Mouse (Mus musculus): ENCODE measurements around the gene Fbxl18.
A peak's percentile ranks its signal among the peaks of the same experiment; 100 is the strongest.
"Not testable (repeated sequence)": the region's sequence is repeated elsewhere in the genome, so short reads cannot be mapped to it uniquely, and the experiment has no call there.

Gene Fbxl18

DNA sequence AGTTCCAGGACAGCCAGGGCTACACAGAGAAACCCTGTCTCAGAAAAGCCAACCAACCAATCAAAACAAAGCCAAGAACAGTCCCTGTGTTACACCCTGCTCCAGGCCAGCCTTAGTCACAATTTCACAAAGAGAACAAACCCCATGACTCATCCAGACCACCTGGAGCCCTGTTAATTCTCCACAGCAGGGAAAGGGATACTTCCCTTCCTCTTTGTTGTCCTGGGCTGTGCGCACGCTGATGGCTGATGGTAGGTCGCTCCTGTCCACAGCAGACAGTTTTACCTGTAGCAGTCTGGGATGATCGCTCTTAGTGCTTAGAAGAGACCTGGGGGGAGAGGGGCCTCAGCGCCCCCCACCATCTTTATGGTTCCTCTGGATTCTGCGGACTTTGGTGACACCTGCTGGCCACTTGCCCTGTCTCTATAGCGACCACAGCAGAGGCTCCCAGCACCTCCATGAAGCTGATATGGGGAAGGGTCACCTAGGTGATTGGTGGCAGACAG is 53.0 kb downstream of the Fbxl18 start:
- 0 out of 2 replicates have a peak, but pooled peaks cover 7% of the 10 kb centered on the region for H3K27me3 ChIP-seq (ENCODE audit: insufficient read depth, low read length)
- peaks cover 26% of the 10 kb centered on the region for H3K4me1 ChIP-seq (replicated peaks; ENCODE audit: low read depth, low read length)
- no peak for TF ChIP-seq POU5F1 (IDR thresholded peaks at IDR 0.05; ENCODE audit: borderline replicate concordance, low read length)
- peak; percentile 19; the same call in 1 of the 2 replicates for TF ChIP-seq CTCF (conservative IDR thresholded peaks at IDR 0.05; ENCODE audit: low read length)
- peak; percentile 44; the same call in 1 of the 2 replicates for TF ChIP-seq NANOG (IDR thresholded peaks at IDR 0.05; ENCODE audit: borderline replicate concordance, low read length)
- no peaks in the 10 kb centered on the region for H3K36me3 ChIP-seq (ENCODE audit: insufficient read depth, low read length)
- no peaks in the 10 kb centered on the region for H3K9me3 ChIP-seq (ENCODE audit: low read length)
- H3K4me3 ChIP-seq (replicated peaks; ENCODE audit: low read length), result no peak overlapping the region

DNA sequence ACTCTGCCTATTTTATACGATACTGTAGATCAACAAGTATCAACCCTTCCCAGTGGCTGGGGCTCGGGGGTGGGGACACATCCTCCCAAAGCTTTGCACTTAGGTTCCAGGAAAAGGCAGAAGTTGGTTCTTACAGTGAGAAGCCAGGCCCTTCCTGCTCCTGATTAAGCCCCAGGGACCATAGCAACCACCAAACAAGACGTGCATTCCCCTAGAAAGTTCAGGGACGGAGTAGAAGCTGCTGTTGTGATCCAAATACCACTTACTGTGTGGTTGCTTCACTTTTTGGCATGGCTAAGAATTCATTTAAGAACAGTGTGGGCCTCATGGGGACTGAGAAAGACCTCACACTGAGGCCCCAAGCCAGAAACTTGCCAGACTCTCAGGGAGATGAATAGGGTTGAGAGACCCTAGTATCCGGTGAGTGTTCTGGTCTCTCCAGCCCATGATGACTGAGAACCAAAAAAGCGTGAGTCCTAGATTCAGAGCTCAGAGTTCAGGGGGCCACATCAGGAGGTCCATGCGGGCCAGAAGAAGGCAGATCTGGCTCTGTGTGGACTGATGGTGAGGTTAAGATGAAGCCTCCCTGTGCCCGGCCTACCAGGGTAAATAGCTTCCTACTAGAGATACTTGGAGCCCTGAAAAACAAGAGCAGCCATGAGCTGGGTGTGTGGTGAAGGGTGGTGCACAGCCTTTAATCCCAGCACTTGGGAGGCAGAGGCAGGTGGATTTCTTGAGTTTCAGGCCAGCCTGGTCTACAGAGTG is 53.7 kb downstream of the Fbxl18 start:
- 0 out of 2 replicates have a peak, but pooled peaks cover 7% of the 10 kb centered on the region for H3K27me3 ChIP-seq (ENCODE audit: insufficient read depth, low read length)
- H3K36me3 ChIP-seq (ENCODE audit: insufficient read depth, low read length), result no peaks in the 10 kb centered on the region
- H3K4me1 ChIP-seq (replicated peaks; ENCODE audit: low read depth, low read length), result peaks cover 30% of the 10 kb centered on the region
- TF ChIP-seq NANOG (IDR thresholded peaks at IDR 0.05; ENCODE audit: borderline replicate concordance, low read length) (no peak), POU5F1 (IDR thresholded peaks at IDR 0.05; ENCODE audit: borderline replicate concordance, low read length) (no peak), CTCF (conservative IDR thresholded peaks at IDR 0.05; ENCODE audit: low read length) (no peak)
- H3K4me3 ChIP-seq (replicated peaks; ENCODE audit: low read length), result no peak overlapping the region
- no peaks in the 10 kb centered on the region for H3K9me3 ChIP-seq (ENCODE audit: low read length)

DNA sequence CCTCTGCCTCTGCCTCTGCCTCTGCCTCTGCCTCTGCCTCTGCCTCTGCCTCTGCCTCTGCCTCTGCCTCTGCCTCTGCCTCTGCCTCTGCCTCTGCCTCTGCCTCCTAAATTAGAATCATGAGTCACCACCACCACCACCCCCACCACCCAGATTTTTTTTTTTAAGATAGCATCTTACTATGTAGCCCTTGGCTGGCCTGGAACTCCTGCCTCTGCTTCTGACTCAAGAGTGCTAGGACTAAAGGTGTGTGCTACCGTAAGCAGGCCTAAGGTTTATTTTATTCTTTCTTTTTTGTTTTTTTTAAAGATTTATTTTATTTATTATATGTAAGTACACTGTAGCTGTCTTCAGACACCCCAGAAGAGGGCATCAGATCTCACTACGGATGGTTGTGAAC is 57.8 kb downstream of the Fbxl18 start:
- Histone ChIP-seq H3K4me1 (replicated peaks; ENCODE audit: low read depth, low read length) (peaks cover 22% of the 10 kb centered on the region), H3K9me3 (ENCODE audit: low read length) (peaks cover 22% of the 10 kb centered on the region)
- H3K36me3 ChIP-seq (ENCODE audit: insufficient read depth, low read length); H3K27me3 ChIP-seq (ENCODE audit: insufficient read depth, low read length); H3K4me3 ChIP-seq (replicated peaks; ENCODE audit: low read length): not testable (repeated sequence)

DNA sequence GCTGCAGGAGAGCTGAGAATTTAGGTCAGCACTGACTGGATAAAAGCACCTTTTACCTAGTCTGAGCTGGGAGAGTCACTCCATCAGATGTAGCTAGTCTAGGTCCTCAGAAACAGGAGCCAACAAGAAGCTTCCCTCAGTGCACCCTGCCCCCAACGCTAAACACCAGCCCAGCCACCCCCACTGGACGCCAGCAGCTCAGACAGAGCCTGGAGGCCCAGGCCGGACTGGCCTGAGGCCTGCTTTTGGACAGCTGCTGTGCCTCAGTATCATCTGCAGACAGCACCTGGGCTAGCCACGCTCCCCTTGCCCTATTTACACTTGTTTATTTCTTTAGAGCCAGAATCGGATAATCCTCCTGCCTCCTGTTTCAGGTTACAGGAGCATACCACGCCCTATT is 58.3 kb downstream of the Fbxl18 start:
- H3K4me3 ChIP-seq (replicated peaks; ENCODE audit: low read length), result no peak overlapping the region
- H3K9me3 ChIP-seq (ENCODE audit: low read length), result peaks cover 27% of the 10 kb centered on the region
- H3K27me3 ChIP-seq (ENCODE audit: insufficient read depth, low read length), result 0 out of 2 replicates have a peak, but pooled peaks cover 7% of the 10 kb centered on the region
- no peaks in the 10 kb centered on the region for H3K36me3 ChIP-seq (ENCODE audit: insufficient read depth, low read length)
- H3K4me1 ChIP-seq (replicated peaks; ENCODE audit: low read depth, low read length), result peaks cover 17% of the 10 kb centered on the region
- TF ChIP-seq NANOG (IDR thresholded peaks at IDR 0.05; ENCODE audit: borderline replicate concordance, low read length) (no peak), CTCF (conservative IDR thresholded peaks at IDR 0.05; ENCODE audit: low read length) (no peak), POU5F1 (IDR thresholded peaks at IDR 0.05; ENCODE audit: borderline replicate concordance, low read length) (no peak)

DNA sequence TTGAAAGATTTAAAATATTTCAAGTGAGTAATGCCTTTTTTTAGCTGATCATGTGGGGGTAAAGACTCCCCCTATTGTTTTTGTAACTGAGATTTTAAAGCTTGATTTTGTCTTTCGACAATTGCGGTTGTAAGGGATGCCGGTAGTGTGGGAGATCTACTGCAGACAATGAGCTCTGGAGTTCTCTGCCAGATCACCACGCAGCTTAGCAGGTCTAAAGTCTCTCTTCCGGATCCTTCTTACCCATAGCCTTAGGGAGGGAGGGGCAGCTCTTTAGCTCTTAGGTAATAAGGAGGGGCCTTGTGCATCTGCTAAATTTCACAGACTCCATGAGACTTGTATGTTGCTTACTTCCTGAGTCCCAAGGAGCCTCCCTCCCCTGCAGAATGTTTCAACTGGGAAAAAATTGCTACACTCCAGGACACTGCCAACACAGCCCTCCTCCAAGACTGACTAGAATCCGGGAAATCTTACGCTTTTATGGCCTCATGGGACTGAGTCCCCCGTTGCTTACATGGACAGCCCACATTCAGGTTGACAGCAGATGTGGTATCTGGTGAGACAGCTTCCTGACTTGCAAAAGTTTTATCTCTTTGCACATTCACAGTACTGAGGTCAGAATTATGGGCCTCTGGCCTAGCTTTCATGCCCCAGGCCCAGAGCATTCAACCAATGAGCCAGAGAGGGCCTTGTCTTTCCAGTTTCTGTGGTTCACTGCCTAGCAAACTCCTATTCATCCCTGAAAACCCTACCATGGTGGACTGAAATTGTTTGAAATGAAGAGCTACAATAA is 61.4 kb downstream of the Fbxl18 start:
- H3K27me3 ChIP-seq (ENCODE audit: insufficient read depth, low read length), result 0 out of 2 replicates have a peak, but pooled peaks cover 3% of the 10 kb centered on the region
- TF ChIP-seq NANOG (IDR thresholded peaks at IDR 0.05; ENCODE audit: borderline replicate concordance, low read length) (no peak), POU5F1 (IDR thresholded peaks at IDR 0.05; ENCODE audit: borderline replicate concordance, low read length) (no peak), CTCF (conservative IDR thresholded peaks at IDR 0.05; ENCODE audit: low read length) (no peak)
- H3K4me3 ChIP-seq (replicated peaks; ENCODE audit: low read length), result no peak overlapping the region
- H3K4me1 ChIP-seq (replicated peaks; ENCODE audit: low read depth, low read length), result peaks cover 3% of the 10 kb centered on the region
- no peaks in the 10 kb centered on the region for H3K36me3 ChIP-seq (ENCODE audit: insufficient read depth, low read length)
- H3K9me3 ChIP-seq (ENCODE audit: low read length), result peaks cover 35% of the 10 kb centered on the region

DNA sequence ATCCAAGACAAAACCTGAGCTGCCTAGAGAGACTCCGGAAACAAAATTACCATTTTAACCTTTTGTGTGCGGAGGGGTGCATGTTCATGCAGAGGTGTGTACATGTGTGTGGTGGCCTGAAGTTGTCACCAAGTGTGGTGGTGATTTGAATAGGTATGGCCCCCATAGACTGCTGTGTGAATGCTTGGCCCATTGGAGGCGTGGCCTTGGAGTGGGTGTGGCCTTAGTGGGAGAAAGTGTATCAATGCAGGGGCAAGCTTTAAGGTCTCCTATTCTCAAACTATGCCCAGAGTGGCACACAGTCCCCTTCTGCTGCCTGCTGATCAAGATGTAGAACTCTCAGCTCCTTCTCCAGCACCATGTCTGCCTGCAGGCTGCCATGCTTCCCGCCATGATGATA is 69.1 kb downstream of the Fbxl18 start:
- H3K4me3 ChIP-seq (replicated peaks; ENCODE audit: low read length), result no peak overlapping the region
- no peak for TF ChIP-seq CTCF (conservative IDR thresholded peaks at IDR 0.05; ENCODE audit: low read length)
- TF ChIP-seq NANOG (IDR thresholded peaks at IDR 0.05; ENCODE audit: borderline replicate concordance, low read length), result no peak
- no peak for TF ChIP-seq POU5F1 (IDR thresholded peaks at IDR 0.05; ENCODE audit: borderline replicate concordance, low read length)
- H3K9me3 ChIP-seq (ENCODE audit: low read length), result peaks cover under 1% of the 10 kb centered on the region
- no peaks in the 10 kb centered on the region for H3K36me3 ChIP-seq (ENCODE audit: insufficient read depth, low read length)
- 0 out of 2 replicates have a peak, but pooled peaks cover 6% of the 10 kb centered on the region for H3K27me3 ChIP-seq (ENCODE audit: insufficient read depth, low read length)
- peaks cover 54% of the 10 kb centered on the region for H3K4me1 ChIP-seq (replicated peaks; ENCODE audit: low read depth, low read length)

DNA sequence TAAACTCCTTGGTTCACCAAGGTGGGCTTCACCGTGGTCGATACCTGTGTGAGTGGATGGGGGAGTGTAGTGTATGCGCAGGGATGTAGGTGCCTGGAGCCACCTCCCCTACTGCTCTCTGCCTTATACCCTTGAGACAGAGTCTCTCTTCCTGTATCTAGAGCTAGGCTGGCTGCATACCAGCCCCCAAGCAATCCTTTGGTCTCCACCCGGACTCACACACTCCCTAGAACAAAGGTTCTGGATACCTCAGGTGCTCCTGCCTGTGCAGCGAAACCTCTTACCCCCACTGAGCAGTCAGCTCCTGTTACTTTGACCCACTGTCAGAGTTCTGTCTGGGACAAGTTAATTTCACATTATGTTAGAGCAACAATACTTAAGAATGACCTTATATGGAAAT is 69.6 kb downstream of the Fbxl18 start:
- 0 out of 2 replicates have a peak, but pooled peaks cover 6% of the 10 kb centered on the region for H3K27me3 ChIP-seq (ENCODE audit: insufficient read depth, low read length)
- H3K4me1 ChIP-seq (replicated peaks; ENCODE audit: low read depth, low read length), result peaks cover 58% of the 10 kb centered on the region
- H3K9me3 ChIP-seq (ENCODE audit: low read length), result no peaks in the 10 kb centered on the region
- TF ChIP-seq NANOG (IDR thresholded peaks at IDR 0.05; ENCODE audit: borderline replicate concordance, low read length), result no peak
- no peak for TF ChIP-seq CTCF (conservative IDR thresholded peaks at IDR 0.05; ENCODE audit: low read length)
- no peak for TF ChIP-seq POU5F1 (IDR thresholded peaks at IDR 0.05; ENCODE audit: borderline replicate concordance, low read length)
- no peak overlapping the region for H3K4me3 ChIP-seq (replicated peaks; ENCODE audit: low read length)
- H3K36me3 ChIP-seq (ENCODE audit: insufficient read depth, low read length), result no peaks in the 10 kb centered on the region

DNA sequence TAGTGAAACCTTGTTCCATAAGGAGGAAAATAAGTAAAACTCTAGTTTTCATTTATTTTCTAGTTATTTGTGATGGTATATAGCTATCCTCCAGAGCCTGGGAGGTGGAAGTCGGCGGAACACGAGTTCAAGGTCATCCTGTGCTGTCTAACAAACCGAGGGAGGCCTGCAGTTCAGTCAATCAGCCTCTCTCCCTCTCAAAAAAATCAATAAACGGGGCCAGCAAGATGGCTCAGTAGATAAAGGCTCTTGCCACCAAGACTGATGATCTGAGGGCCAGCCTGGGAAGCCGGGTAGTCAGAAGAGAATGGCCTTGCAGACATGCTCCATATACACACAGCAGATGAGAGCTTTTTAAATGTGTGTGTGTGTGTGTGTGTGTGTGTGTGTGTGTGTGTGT is 71.1 kb downstream of the Fbxl18 start:
- Histone ChIP-seq H3K4me3 (replicated peaks; ENCODE audit: low read length) (peak overlapping the region; percentile 74), H3K9me3 (ENCODE audit: low read length) (no peaks in the 10 kb centered on the region), H3K27me3 (ENCODE audit: insufficient read depth, low read length) (peaks cover 10% of the 10 kb centered on the region; the same call in 1 of the 2 replicates), H3K36me3 (ENCODE audit: insufficient read depth, low read length) (no peaks in the 10 kb centered on the region), H3K4me1 (replicated peaks; ENCODE audit: low read depth, low read length) (peaks cover 66% of the 10 kb centered on the region)
- TF ChIP-seq CTCF (conservative IDR thresholded peaks at IDR 0.05; ENCODE audit: low read length) (no peak), POU5F1 (IDR thresholded peaks at IDR 0.05; ENCODE audit: borderline replicate concordance, low read length) (no peak), NANOG (IDR thresholded peaks at IDR 0.05; ENCODE audit: borderline replicate concordance, low read length) (no peak)
